Mouse (Mus musculus): ENCODE measurements around the gene Canx.

The Canx gene

GRCm38 (mm10) chr11:50275568-50276151 lies 49.8 kb downstream of the Canx start:
- DNase-seq (ENCODE audit: low read depth, low spot score), result no peak

DNA sequence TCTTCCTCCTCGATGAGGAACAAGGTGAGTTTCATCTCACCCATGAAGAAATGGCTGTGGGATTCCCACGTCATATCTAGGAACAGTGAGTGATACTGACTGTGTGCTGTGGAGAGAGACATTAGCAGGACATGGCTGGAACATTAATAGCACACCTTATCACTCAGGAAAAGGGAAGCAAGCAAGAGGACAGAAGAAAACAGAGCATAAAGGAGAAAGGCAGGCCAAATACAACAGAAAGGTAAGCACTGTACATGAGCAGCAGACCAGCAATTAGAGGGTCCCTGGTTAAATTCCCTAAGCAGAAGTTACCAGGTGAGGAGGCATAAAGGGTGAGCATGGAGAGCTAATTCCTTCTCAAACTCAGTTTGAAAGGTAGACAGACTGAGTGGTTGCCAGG lies 50.4 kb downstream of the Canx start:
- no peak for DNase-seq (ENCODE audit: low read depth, low spot score)

GRCm38 (mm10) chr11:50272819-50273218 lies 52.7 kb downstream of the Canx start:
- DNase-seq (ENCODE audit: low read depth, low spot score), result no peak

DNA sequence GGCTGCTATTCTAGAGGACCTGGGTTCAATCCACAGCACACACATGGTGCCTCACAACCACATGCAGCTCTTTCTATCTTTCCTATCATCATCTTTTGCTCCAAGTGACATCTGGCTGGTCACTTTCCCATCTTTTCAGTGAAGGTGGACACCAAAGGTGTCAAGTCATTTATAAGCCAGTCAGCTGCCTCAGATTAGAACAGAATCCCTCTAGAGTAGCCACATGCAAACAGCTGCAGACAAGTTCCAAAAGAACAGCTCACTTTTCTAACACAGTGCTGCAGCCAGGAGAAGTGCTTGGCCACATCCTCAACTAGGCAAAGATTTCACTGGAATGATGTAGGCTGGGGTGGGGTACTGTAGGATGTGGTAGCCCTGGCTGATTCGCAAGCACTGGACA lies 55.6 kb downstream of the Canx start:
- no peak for DNase-seq (ENCODE audit: low read depth, low spot score)

DNA sequence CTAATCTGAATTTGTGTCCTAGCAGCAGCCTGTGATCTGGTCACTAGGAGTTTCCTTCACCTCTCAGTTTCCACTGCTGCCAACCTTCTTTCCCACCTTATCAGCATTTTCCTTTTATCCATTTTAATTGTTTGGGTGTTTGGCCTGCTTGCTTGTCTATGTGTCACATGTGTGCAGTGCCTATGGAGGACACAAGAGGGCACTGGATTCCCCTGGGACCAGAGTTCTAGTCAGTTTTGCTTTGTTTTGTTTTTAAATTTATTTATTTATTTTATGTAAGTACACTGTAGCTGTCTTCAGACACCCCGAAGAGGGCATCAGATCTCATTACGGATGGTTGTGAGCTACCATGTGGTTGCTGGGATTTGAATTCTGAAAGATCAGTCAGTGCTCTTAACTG lies 56.3 kb downstream of the Canx start:
- DNase-seq (ENCODE audit: low read depth, low spot score), result no peak

DNA sequence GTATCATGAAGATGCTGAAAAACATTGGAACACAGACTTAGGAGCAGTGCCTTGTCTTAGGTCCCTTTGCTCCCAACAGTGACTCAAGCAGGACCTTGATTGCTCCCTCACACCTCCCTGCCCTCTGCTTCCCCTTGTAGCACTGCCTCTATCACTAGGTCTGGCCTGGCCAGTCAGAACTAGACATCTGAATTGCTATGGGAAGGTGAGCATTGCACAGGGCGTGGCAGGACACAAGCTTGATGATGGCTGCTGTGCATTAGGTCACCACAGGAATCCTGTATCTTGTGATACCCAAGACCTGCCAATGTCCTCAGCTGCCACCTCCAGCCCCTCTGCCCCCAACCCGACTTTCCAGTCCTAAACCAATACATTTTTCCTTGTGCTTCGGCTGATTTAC lies 58.5 kb downstream of the Canx start:
- DNase-seq (ENCODE audit: low read depth, low spot score), result no peak

DNA sequence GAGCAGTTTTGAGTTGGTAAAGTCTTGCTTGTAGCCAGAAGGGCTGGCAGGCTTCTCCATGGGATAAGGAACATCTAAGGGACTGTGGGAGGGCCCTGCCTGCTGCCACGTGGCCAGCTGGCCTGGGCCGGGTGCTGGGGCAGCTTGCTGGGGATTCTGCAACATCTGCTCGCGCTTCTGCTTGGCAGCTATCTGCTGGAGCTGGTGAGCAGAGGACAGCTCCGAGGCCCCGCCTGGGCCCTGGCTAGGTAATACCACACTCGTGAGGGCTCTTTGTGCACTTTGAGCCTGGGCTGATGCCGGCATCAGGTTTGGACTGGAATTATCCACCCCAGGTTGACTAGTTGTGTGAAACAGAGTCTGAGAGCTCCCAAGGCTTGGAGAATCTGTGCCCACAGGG lies 59.5 kb downstream of the Canx start:
- DNase-seq (ENCODE audit: low read depth, low spot score), result no peak

- DNase-seq (ENCODE audit: low read depth, low spot score), result no peak
Observed at GRCm38 (mm10) chr11:50263198-50263597, 62.3 kb downstream of the Canx start.

- DNase-seq (ENCODE audit: low read depth, low spot score), result no peak
Observed at GRCm38 (mm10) chr11:50262020-50262419, 63.5 kb downstream of the Canx start.

- DNase-seq (ENCODE audit: low read depth, low spot score), result no peak
Observed at GRCm38 (mm10) chr11:50258310-50258709, 67.2 kb downstream of the Canx start.

DNA sequence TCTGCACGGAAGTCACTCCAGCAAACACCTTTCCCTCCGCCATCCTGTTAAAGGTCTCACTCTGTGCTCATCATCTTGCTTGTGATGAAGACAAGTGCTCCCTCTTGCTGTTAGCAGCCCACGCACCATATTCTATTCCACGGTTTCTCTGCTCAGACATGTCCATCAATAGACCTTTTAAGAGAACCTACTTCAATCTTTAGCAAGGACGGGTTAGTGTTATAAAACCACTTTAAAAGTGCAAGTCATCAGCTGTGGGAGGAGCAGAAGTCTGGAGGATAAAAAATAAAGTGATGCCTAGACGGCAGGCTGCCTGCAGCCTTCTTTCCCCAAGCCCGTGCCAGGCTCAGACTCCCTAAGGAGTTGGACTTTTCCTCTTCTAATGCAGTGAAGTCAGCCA lies 68.9 kb downstream of the Canx start:
- DNase-seq (ENCODE audit: low read depth, low spot score), result no peak

- DNase-seq (ENCODE audit: low read depth, low spot score), result no peak
Observed at GRCm38 (mm10) chr11:50254010-50254580, 71.4 kb downstream of the Canx start.

GRCm38 (mm10) chr11:50253393-50253792 lies 72.1 kb downstream of the Canx start:
- no peak for DNase-seq (ENCODE audit: low read depth, low spot score)

DNA sequence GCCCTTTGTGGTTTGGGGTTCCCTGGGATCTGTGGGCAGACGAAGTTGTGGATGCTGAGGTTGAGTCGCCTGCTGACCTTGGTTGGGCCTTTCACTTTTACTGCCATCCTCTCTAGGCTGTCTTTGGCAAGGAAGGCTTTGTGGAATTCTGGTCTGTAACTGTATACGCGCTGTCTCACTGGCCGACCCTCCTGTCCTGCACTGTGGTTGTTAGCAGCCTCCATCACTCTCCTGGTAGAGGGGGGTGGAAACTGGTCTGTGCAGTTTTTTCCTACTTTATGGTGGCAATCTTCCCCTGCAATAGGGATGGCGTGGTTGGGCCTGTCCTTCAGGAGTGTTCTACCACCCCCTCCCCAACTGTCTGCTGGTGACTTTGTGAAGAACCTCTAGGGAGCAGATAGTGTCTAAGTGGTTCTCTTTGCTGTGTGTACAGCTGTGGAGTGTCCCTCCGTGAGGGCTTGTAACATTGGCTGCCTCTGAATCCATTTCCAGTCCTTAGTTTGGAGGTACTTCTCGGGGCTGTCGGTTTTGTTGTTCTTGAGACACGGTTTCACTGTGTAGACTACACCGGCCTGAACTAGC lies 72.7 kb downstream of the Canx start:
- no peak for DNase-seq (ENCODE audit: low read depth, low spot score)

GRCm38 (mm10) chr11:50252166-50252565 lies 73.3 kb downstream of the Canx start:
- DNase-seq (ENCODE audit: low read depth, low spot score), result peak; percentile 36

GRCm38 (mm10) chr11:50248473-50249171 lies 76.9 kb downstream of the Canx start:
- no peak for DNase-seq (ENCODE audit: low read depth, low spot score)

DNA sequence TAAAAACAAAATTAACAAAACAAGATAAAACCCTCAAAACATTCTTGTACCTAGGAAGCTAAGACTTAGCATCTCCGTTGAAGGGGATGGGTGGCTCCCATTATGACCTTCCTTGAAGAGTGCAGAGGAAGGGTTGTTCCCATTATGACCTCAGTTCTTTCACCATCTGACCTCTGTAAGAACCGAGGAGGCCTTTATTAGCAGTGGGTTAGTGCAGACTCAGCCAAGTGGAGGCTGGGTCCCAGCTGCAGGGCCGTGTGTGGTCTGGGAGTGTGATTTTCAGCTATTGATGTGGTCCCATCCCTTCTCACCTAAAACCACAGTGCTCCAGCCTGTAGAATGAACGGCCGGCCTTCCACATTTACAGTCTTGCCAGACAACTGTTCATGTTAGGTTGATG lies 80.2 kb downstream of the Canx start:
- no peak for DNase-seq (ENCODE audit: low read depth, low spot score)
